Mouse (Mus musculus) kidney, adult 8-10 months (tissue): Measurements from ENCODE around the gene Bmp7.
A peak's percentile ranks its signal among the peaks of the same experiment; 100 is the strongest.

Experiments used
- DNase-seq, 2 experiments: peaks; one replicate each; pipeline ENCODE4 v3.0.0; 2022

Bmp7 gene

GRCm38 (mm10) chr2:172905057-172905456 lies 35.1 kb downstream of the Bmp7 start:
- DNase-seq = no peak

DNA sequence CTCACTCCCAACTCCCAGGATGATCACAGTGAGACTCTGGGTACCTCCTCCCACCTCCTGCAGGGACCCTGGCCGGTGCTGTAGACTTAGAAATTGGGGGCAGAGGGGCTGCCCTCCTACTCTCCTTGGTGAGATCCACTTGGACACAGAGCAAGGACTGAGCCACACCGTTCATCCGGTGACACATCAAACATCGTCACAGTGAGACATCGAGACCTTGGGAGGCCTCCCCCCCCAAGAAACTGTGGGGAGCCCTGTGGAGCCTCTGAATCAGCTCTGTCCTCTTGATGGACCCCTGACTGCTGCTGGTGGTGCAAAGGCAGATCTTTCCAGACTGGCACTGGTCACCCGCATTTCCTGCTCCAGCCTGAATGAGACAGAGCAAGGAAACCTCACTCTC lies 35.5 kb downstream of the Bmp7 start:
- no peak for DNase-seq

DNA sequence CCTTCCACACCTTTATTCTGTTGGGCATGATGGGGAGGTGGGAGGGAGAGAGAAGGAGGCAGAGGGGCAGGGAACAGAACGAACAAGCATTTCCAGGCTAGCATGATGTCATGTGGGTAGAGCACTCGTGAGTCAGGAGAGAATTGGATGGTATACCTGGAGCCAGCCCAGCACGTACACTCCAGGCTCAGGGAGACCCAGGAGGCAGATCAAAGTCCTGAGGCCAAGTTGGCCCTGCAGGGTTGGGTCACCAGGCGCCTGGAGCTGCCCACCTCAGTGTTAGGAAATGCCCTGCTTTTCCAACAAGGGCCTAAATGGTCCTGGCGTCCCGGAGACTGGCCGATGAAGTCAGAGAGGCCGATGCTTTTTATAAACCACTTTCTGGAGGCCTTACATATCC lies 36.6 kb downstream of the Bmp7 start:
- peak; percentile 62 to 63 for DNase-seq

DNA sequence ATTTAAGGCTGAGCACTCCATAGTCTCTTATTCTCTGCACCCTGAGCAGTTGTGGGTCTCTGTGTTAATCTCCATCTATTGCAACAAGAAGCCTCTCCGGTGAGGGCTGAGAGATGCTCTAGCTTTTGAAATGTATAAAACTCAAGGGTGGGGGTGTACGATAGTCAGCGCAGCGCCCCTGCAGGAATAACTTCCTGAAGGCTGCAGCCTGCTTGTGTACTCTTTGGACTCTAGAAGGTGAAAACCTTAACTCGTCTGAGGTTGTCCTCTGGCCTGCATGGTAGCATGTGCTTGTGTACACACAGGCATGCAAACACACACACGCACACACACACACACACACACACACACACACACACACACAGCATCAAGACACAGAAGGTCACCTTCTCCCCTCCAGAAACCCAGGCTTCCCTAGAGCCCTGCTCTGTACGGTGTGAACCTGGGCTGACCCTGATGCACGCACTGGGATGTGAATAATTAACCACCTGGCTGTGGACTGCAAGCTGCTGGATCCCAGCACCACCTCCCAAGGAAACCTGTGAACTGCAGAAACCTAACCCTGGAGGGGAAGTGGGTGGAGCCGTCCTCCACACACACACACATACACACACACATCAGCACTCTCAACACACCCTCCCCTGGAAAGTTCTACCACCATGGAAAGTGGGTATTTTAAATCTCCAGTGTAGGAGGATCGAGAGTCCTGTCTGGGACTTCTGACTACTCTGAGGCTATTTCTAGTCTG lies 39.0 kb downstream of the Bmp7 start:
- peak; percentile 86 to 94 for DNase-seq

- DNase-seq = peak; percentile 55 to 73
Measured at GRCm38 (mm10) chr2:172889756-172890443, 50.2 kb downstream of the Bmp7 start.

DNA sequence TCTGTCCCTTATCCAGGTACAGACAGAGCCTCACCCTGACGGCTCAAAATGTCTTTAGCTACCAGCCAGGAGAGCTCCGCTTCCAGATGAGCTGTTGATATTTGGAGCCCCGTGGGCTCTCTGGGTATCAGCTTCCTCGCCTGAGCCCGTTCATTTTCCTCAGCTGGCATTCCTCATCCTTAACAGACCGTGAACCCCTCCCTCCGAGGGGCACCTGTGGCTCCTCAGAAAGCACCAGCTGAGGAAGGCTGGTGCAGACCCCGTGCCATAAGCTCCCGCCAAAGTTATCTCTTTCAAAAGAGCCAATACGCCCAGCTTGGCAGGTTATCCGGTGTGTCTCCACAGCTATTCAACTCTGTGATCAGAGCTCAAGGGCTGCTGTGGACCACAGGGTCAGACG lies 50.9 kb downstream of the Bmp7 start:
- peak; percentile 41 to 47 for DNase-seq

GRCm38 (mm10) chr2:172888147-172888546 lies 52.0 kb downstream of the Bmp7 start:
- DNase-seq = no peak

- DNase-seq = no peak
Measured at GRCm38 (mm10) chr2:172885861-172886260, 54.3 kb downstream of the Bmp7 start.

DNA sequence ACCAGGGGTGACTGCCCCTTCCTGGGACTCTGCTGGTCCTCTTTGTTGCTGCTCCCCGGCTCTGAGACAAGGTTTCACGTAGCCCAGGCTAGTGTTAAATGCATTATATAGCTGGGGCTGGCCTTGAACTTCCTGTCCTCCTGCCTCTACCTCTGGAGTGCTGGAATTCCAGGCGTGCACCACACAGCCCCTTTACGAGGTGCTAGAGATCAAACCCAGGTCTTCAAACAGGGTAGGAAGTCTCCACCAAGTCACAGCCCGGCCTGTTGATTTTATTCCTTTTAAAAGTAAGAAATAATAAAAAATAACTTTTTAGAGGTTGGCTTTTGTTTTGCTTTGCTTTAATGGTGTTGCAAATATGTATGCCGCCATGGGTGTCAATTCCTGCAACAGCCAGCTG lies 55.5 kb downstream of the Bmp7 start:
- DNase-seq = no peak

DNA sequence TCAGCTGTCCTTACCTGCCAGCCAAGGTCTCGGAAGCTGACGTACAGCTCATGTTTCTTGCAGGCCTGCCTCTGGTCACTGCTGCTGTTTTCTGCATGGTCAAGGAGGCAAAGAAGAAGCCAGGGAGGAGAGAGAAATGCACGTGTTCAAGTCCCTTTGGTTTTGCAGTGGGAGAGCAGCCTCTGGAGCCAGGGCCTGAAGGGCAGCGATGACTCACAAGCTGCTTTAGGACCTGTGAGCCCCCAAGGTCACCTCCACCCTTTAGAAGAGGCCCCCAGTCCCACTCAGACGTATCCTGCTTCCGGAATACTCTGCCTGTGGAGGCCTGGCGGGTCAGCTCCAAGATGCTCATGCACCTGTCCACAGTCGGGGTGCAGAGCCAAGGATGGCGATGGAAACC lies 64.9 kb downstream of the Bmp7 start:
- DNase-seq = no peak

- no peak for DNase-seq
Measured at GRCm38 (mm10) chr2:172866356-172866755, 73.8 kb downstream of the Bmp7 start.

DNA sequence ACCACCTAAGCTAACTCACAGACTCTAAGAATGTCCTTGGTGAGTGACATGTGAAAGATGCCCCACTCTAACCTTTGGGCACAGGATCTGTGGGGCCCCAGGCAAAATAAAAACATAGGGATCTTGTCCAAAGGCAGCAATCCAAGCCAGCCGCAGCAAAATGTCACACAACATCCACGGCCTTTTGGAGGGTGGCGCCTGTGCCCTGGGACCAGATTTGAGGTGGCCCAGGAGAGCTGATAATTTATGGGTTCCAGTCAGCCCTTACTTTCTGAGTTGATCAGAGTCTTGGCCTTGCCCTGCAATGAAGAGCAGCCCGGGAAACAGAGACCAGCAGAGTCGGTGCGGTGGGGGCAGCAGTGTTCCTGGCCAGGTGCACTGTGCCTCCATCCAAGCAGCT lies 75.0 kb downstream of the Bmp7 start:
- no peak for DNase-seq

- no peak for DNase-seq
Measured at GRCm38 (mm10) chr2:172864566-172864965, 75.6 kb downstream of the Bmp7 start.

- DNase-seq = no peak
Measured at GRCm38 (mm10) chr2:172863469-172863856, 76.7 kb downstream of the Bmp7 start.

GRCm38 (mm10) chr2:172862850-172863468 lies 77.2 kb downstream of the Bmp7 start:
- DNase-seq = peak; percentile 18 to 43

- DNase-seq = no peak
Measured at GRCm38 (mm10) chr2:172862424-172862823, 77.7 kb downstream of the Bmp7 start.

GRCm38 (mm10) chr2:172861590-172861989 lies 78.5 kb downstream of the Bmp7 start:
- DNase-seq = no peak

GRCm38 (mm10) chr2:172860593-172860992 lies 79.5 kb downstream of the Bmp7 start:
- no peak for DNase-seq

DNA sequence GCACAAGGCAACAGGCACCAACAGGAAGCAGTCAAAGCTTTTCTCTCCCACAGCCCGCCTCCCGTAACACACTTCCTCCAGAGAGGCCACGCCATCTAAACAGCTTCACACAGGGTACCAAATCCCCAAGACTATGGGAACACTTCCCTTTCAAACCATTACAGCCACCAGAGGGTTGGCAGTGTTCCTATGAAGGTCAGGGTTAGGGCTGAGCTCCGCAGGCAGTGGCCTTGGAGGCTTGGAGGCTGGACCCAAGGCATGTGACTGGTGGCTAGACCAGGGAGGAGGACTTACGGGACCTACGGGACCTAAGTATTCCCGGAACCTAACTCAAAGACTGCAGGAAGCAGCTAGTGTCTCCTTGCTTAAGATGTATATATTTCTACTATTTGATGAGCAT lies 80.0 kb downstream of the Bmp7 start:
- no peak for DNase-seq

DNA sequence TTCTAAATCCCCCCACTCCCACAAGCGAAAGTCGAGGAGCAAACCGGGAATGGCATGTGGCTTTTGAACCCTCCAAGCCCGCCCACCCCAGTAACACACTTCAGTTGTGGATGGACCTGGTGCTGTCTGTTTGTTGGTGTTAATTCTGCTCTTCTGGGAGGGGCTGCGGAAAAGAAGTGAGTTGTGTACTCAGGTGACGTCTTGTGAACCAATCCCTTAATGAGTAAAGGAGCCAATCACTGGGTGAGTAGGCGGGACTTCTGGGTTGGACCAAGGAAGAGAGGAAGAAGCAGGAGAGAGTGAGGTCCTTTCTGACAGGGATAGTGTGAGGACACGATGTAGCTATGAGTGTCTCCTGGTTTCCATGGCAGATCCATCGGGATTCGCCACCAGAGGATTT lies 83.1 kb downstream of the Bmp7 start:
- DNase-seq = no peak

DNA sequence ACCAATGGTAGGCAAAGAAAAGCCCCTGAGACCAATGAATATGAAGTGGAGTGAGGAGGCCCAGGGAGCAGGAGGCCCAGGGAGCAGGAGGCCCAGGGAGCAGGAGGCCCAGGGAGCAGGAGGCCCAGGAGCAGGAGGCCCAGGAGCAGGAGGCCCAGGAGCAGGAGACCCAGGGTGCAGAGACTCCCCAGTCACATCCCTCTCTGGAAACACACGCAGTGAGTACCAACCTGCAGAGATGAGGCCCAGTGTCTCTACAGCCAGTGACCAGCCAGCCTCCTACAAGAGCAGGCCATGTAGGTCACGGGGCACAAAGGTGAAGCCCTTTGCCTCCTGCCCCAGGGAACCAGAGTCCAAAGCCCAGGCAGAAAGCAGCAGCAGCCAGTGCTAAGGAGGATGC lies 83.6 kb downstream of the Bmp7 start:
- DNase-seq = no peak

- no peak for DNase-seq
Measured at GRCm38 (mm10) chr2:172854136-172854535, 86.0 kb downstream of the Bmp7 start.

DNA sequence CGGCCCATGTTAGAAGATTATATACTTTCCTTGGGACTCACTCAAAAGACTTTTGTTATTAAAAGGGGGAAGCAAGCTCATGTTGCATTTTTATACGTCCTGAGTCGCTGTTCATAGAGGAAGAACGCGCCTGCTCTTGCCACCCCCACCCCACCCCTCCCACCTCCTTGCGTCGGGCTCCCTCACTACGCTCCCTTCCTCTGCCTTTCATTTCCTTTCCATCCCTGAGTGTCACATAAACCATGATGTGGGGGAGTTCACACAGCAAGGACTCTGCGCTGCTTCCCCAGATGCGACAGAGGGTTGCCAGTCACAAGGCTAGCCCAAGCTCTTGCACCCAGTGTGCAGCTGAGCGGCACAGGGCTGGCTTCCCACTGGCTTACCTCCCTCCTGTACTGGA lies 88.3 kb downstream of the Bmp7 start:
- no peak for DNase-seq

DNA sequence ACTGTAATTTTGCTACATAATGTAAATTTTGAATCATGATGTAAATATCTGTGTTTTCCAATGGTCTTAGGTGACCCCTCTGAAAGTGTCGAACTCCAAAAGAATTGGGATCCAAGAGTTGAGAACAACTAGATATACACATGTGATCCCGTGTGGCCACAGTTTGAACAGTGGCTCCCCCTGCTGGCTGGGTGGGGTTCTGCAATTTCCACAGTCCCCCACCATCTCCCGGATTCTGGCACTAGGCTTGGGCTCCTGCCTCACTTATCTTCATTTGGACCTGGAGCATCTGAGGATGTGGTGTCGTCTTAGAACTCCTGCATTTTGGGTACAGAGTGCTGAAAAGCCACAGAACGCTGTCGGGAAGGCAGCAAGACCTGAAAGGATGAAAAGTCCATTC lies 91.9 kb downstream of the Bmp7 start:
- peak in 1 of 2 experiments; percentile 41 for DNase-seq

DNA sequence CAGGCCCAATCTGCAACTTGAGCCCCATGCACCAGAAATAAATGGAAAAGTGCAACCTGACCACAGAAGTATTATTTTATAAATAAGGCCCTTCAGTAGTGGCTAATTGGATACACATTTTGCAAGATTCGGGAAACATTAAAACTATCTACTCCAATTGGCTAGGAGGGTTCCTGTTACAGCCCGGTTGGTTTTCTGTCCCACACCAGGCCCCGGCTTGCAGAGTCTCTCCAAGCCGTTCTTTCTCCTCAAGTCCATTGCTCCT lies 93.9 kb downstream of the Bmp7 start:
- DNase-seq = no peak
